Mouse (Mus musculus) liver, embryonic 14.5 days (tissue): Measurements from ENCODE around the gene Ccpg1os.

Experiments used
- CTCF ChIP-seq: IDR thresholded peaks from 2 replicates; pipeline ENCODE4 v1.5.1; 2016; ENCODE audit warnings: antibody characterized with exemption, low read depth, control low read depth
- EP300 ChIP-seq: IDR thresholded peaks from 2 replicates; pipeline ENCODE4 v1.6.1; 2016; ENCODE audit warnings: antibody characterized with exemption, low read depth

DNA sequence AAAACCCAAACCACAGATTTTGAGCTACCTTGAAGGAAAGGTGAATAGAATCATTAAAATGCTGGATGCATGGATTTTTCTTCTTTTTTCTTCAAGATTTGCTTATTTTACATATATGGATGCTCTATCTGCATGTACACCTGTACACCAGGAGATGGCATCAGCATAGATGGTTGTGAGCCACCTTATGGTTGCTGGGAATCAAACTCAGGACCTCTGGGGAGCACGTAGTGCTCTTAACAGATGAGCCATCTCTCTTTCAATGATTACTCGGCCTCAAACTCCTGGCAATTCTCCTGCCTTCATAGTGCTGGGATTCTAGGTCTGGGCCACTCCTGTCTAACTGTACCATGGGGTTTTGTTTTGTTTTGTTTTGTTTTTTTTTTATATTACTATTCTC is 2.1 kb downstream of the Ccpg1os start:
- TF ChIP-seq EP300 (no peak), CTCF (no peak)
